Mouse (Mus musculus): Measurements from ENCODE around the gene Stk10. TPM values are rescaled to one million over a fixed set of nuclear protein-coding genes. Genes with fewer than 3 reads are reported as not detected.

Stk10 gene
- polyA plus RNA-seq, 1 experiment from 2014 or later: 2.6 TPM

DNA sequence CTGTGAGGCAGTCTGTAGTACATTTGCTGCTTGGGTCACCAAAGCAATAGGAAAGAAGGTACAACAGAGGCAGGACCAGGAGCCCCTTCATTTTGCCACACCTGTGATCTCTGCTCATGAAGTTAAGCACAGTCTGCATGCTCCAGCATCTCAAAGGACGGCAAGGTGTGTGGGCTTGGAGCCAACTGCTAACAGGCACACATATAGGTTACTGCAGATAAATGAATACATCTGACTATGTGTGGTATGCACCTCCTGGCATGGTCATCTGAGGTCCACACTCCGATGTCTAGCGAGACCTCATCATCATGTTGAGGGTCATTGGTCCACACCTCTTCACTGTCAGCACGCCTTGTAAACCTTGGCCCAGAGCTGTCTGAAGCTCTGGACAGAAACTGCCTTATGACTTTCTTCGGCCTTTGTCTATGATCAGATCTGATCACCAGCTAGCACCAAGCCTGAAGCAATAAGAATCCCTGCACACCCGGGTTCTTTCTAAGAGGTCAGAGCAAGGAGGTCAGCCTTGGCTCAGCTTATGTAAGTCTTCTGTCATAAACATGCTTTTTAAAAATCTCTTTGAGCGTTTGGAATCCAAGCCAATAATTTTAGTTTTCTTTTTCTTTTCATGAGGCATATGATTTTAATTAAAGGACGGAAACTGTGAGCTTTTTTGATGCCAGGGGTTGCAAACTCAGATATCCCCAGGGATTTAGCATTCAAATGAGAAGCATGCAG is 105.6 kb downstream of the Stk10 start:
- H3K9ac ChIP-seq (ENCODE audit: low read depth, low read length): no peak overlapping the region
- no peaks in the 10 kb centered on the region for H3K27me3 ChIP-seq (replicated peaks; ENCODE audit: control insufficient read depth, insufficient read depth, low read length)
- no peak for TF ChIP-seq CTCF (IDR thresholded peaks at IDR 0.05; ENCODE audit: low read depth)
- H3K4me1 ChIP-seq (replicated peaks; ENCODE audit: control insufficient read depth, insufficient read depth, low read length): no peaks in the 10 kb centered on the region; the same call in 1 of the 2 replicates
- H3K27ac ChIP-seq (ENCODE audit: low read depth, low read length): no peak overlapping the region
- 87% methylated on average over 8 of the region's 8 CpGs for WGBS
- H3K36me3 ChIP-seq (ENCODE audit: control insufficient read depth, insufficient read depth): no peaks in the 10 kb centered on the region
- no peaks in the 10 kb centered on the region for H3K9me3 ChIP-seq (ENCODE audit: control insufficient read depth)
- no peak for ATAC-seq
- no peak overlapping the region for H3K4me2 ChIP-seq (replicated peaks; ENCODE audit: low read depth)
- no peak overlapping the region for H3K4me3 ChIP-seq (ENCODE audit: low read depth, low read length)

GRCm38 (mm10) chr11:32640617-32641016 is 107.5 kb downstream of the Stk10 start:
- no peak overlapping the region for H3K4me3 ChIP-seq (ENCODE audit: low read depth, low read length)
- ATAC-seq: no peak
- H3K9me3 ChIP-seq (ENCODE audit: control insufficient read depth): no peaks in the 10 kb centered on the region
- TF ChIP-seq CTCF (IDR thresholded peaks at IDR 0.05; ENCODE audit: low read depth): no peak
- 65% methylated on average over 4 of the region's 4 CpGs for WGBS
- peak overlapping the region; percentile 81; the same call in 1 of the 2 replicates for H3K4me2 ChIP-seq (replicated peaks; ENCODE audit: low read depth)
- no peak overlapping the region for H3K27ac ChIP-seq (ENCODE audit: low read depth, low read length)
- no peak overlapping the region for H3K9ac ChIP-seq (ENCODE audit: low read depth, low read length)
- H3K4me1 ChIP-seq (replicated peaks; ENCODE audit: control insufficient read depth, insufficient read depth, low read length): no peaks in the 10 kb centered on the region; the same call in 1 of the 2 replicates
- H3K27me3 ChIP-seq (replicated peaks; ENCODE audit: control insufficient read depth, insufficient read depth, low read length): no peaks in the 10 kb centered on the region
- H3K36me3 ChIP-seq (ENCODE audit: control insufficient read depth, insufficient read depth): no peaks in the 10 kb centered on the region

- H3K4me2 ChIP-seq (replicated peaks; ENCODE audit: low read depth): peak within 1 kb of the TSS; percentile 81
- peak within 1 kb of the TSS; percentile 97 for H3K4me3 ChIP-seq (ENCODE audit: low read depth, low read length)
- under 1% methylated on average over 64 of the region's 64 CpGs for WGBS
- no peaks in the 10 kb centered on the region for H3K27me3 ChIP-seq (replicated peaks; ENCODE audit: control insufficient read depth, insufficient read depth, low read length)
- peaks cover 4% of the 10 kb centered on the region; the same call in 1 of the 2 replicates for H3K4me1 ChIP-seq (replicated peaks; ENCODE audit: control insufficient read depth, insufficient read depth, low read length)
- peak; percentile 95 for ATAC-seq
- peak; percentile 20; the same call in 1 of the 2 replicates for TF ChIP-seq CTCF (IDR thresholded peaks at IDR 0.05; ENCODE audit: low read depth)
- H3K27ac ChIP-seq (ENCODE audit: low read depth, low read length): peak within 1 kb of the TSS; percentile 94
- no peaks in the 10 kb centered on the region for H3K36me3 ChIP-seq (ENCODE audit: control insufficient read depth, insufficient read depth)
- H3K9ac ChIP-seq (ENCODE audit: low read depth, low read length): peak within 1 kb of the TSS; percentile 97
- H3K9me3 ChIP-seq (ENCODE audit: control insufficient read depth): no peaks in the 10 kb centered on the region
Measured at GRCm38 (mm10) chr11:32642249-32642876, 109.3 kb downstream of the Stk10 start, which contains the start of gene Fbxw11. Fbxw11 (plus strand) TSS chr11:32642724.

GRCm38 (mm10) chr11:32642899-32643886 is 110.1 kb downstream of the Stk10 start:
- peaks cover 8% of the 10 kb centered on the region; the same call in 1 of the 2 replicates for H3K4me1 ChIP-seq (replicated peaks; ENCODE audit: control insufficient read depth, insufficient read depth, low read length)
- H3K4me3 ChIP-seq (ENCODE audit: low read depth, low read length): peak overlapping the region; percentile 97
- no peaks in the 10 kb centered on the region for H3K9me3 ChIP-seq (ENCODE audit: control insufficient read depth)
- under 1% methylated on average over 36 of the region's 54 CpGs for WGBS
- peak overlapping the region; percentile 97 for H3K9ac ChIP-seq (ENCODE audit: low read depth, low read length)
- H3K27me3 ChIP-seq (replicated peaks; ENCODE audit: control insufficient read depth, insufficient read depth, low read length): no peaks in the 10 kb centered on the region
- no peaks in the 10 kb centered on the region for H3K36me3 ChIP-seq (ENCODE audit: control insufficient read depth, insufficient read depth)
- peak; percentile 27 for ATAC-seq
- H3K27ac ChIP-seq (ENCODE audit: low read depth, low read length): peak overlapping the region; percentile 94
- peak overlapping the region; percentile 81 for H3K4me2 ChIP-seq (replicated peaks; ENCODE audit: low read depth)
- no peak for TF ChIP-seq CTCF (IDR thresholded peaks at IDR 0.05; ENCODE audit: low read depth)

DNA sequence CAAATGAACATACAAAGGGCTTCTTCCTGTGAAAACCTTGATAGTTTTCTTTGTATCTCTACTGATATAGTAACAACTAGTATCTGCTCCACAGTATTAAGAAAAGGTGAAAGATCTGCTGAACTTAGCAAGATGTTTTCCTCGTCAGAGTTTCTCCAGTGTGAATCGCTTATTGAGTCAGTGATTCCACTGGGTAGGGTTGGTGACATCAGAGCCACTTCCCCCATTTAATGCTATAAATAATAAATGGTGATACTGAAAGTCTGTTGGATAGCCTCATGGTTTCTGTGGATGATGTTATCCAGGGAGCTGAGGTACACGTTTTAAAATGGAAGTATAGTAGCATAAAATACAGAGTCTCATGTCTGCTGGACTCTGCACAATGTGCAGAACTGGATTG is 110.9 kb downstream of the Stk10 start:
- Histone ChIP-seq H3K4me2 (replicated peaks; ENCODE audit: low read depth) (peak overlapping the region; percentile 81), H3K9ac (ENCODE audit: low read depth, low read length) (peak overlapping the region; percentile 97), H3K27me3 (replicated peaks; ENCODE audit: control insufficient read depth, insufficient read depth, low read length) (no peaks in the 10 kb centered on the region), H3K9me3 (ENCODE audit: control insufficient read depth) (no peaks in the 10 kb centered on the region), H3K27ac (ENCODE audit: low read depth, low read length) (peak overlapping the region; percentile 94; the same call in 1 of the 2 replicates), H3K4me3 (ENCODE audit: low read depth, low read length) (peak overlapping the region; percentile 97), H3K36me3 (ENCODE audit: control insufficient read depth, insufficient read depth) (no peaks in the 10 kb centered on the region), H3K4me1 (replicated peaks; ENCODE audit: control insufficient read depth, insufficient read depth, low read length) (peaks cover 8% of the 10 kb centered on the region; the same call in 1 of the 2 replicates)
- ATAC-seq: no peak
- no peak for TF ChIP-seq CTCF (IDR thresholded peaks at IDR 0.05; ENCODE audit: low read depth)
- 14% methylated on average over 3 of the region's 3 CpGs for WGBS
